Mouse (Mus musculus) cerebellum, adult 2 months (tissue): ENCODE measurements around the gene Cacna1i.

Experiments used
- CTCF ChIP-seq: fragments of 200-500 bp; IDR thresholded peaks from 2 replicates; pipeline ENCODE4 v1.5.1; 2011; ENCODE audit warnings: low read depth, mild to moderate bottlenecking, control low read depth, low read length, moderate library complexity, borderline replicate concordance; ENCODE audit not compliant: insufficient read depth
- POLR2A ChIP-seq: fragments of 200-500 bp; IDR thresholded peaks from 2 replicates; pipeline ENCODE4 v1.6.1; 2011; ENCODE audit warnings: low read length, control low read depth, borderline replicate concordance; ENCODE audit not compliant: insufficient read depth

GRCm38 (mm10) chr15:80248596-80248995, 38.4 kb upstream of the Cacna1i start:
- TF ChIP-seq POLR2A (no peak), CTCF (no peak)
